Mouse (Mus musculus) stomach, embryonic 14.5 days (tissue): ENCODE results near the gene Ubap1l. TPM values are rescaled to one million over a fixed set of nuclear protein-coding genes. Genes with fewer than 3 reads are reported as not detected.

Experiments used
- ATAC-seq: fragments of 200-750 bp; cut with Nextera tagmentation; 2 replicates; pipeline ENCODE4 v1.8.0; 2017; ENCODE audit warnings: low read depth, moderate TSS enrichment; ENCODE audit not compliant: insufficient number of reproducible peaks, insufficient read depth, low FRiP score
- H3K27ac ChIP-seq: fragments of 300-500 bp; sonication (generic); 2 replicates; pipeline ENCODE4 v1.5.1; 2014; ENCODE audit warnings: mild to moderate bottlenecking, low read length, moderate library complexity, mixed read lengths
- H3K27me3 ChIP-seq: fragments of 300-500 bp; sonication (generic); 2 replicates; pipeline ENCODE4 v1.6.1; 2014; ENCODE audit warnings: low read length, control low read depth, mixed read lengths; ENCODE audit not compliant: control insufficient read depth, insufficient read depth
- H3K36me3 ChIP-seq: fragments of 300-500 bp; sonication (generic); 2 replicates; pipeline ENCODE4 v1.6.1; 2014; ENCODE audit warnings: mild to moderate bottlenecking, control low read depth, low read length, moderate library complexity, mixed read lengths; ENCODE audit not compliant: control insufficient read depth, insufficient read depth
- H3K4me1 ChIP-seq: fragments of 300-500 bp; sonication (generic); 2 replicates; pipeline ENCODE4 v1.6.1; 2014; ENCODE audit warnings: low read length, control low read depth, mixed read lengths; ENCODE audit not compliant: control insufficient read depth, insufficient read depth
- H3K4me2 ChIP-seq: fragments of 300-500 bp; sonication (generic); replicated peaks from 2 replicates; pipeline ENCODE4 v1.6.1; 2014; ENCODE audit warnings: low read depth, low read length, control low read depth
- H3K4me3 ChIP-seq: fragments of 300-500 bp; sonication (generic); 2 replicates; pipeline ENCODE4 v1.5.1; 2014; ENCODE audit warnings: low read depth, low read length, control low read depth
- H3K9ac ChIP-seq: fragments of 300-500 bp; sonication (generic); replicated peaks from 2 replicates; pipeline ENCODE4 v1.6.1; 2014; ENCODE audit warnings: low read depth, mild to moderate bottlenecking, control low read depth, low read length, moderate library complexity, mixed read lengths
- H3K9me3 ChIP-seq: fragments of 300-500 bp; sonication (generic); 2 replicates; pipeline ENCODE4 v1.6.1; 2016; ENCODE audit warnings: low read depth, low read length, control low read depth; ENCODE audit not compliant: control insufficient read depth
- WGBS: fragments of 180-500 bp; shearing (Covaris S2); extraction: QIAGEN DNeasy Blood & Tissue Kit; methylation state at CpG from one replicate; pipeline ENCODE4 v1.1.7; 2014; 5-methylcytosine and 5-hydroxymethylcytosine counted together
- polyA plus RNA-seq: library from polyadenylated mRNA; unstranded; fragments of >200 nt; fragmentation: Nextera tagmentation; extraction: Ambion mirVana; gene quantifications from 2 replicates; pipeline ENCODE4 v1.2.1, GENCODE M21; 2014

Gene Ubap1l
- polyA plus RNA-seq, 1 experiment from 2014 or later, result 0.77 TPM

DNA sequence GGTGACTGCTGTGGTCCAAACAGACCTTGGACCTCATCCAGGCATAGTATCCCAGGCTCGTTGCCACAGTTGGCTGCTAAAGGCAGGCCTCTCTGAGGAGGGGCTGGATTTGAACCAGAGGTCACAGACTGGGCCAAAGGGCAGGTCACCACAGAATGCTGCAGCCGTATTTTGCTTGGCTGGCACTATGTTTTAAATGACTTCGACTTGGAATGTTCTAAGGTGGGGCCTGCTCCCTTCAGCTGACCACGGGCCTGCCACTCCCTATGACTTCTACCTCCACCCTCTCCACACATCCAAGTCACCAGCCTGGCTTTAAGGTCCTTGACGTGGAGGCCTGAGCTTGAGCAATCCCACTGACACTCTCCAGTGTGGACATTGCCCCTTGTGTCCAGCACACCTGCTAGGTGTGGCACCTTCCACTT is 48.0 kb downstream of the Ubap1l start:
- Histone ChIP-seq H3K4me3 (no peak overlapping the region), H3K27ac (no peak overlapping the region), H3K9me3 (no peaks in the 10 kb centered on the region), H3K4me2 (no peak overlapping the region), H3K36me3 (no peaks in the 10 kb centered on the region), H3K27me3 (no peaks in the 10 kb centered on the region), H3K4me1 (0 out of 2 replicates have a peak, but pooled peaks cover 5% of the 10 kb centered on the region), H3K9ac (no peak overlapping the region)
- WGBS, result 67% methylated on average over 5 of the region's 5 CpGs
- ATAC-seq, result no peak

DNA sequence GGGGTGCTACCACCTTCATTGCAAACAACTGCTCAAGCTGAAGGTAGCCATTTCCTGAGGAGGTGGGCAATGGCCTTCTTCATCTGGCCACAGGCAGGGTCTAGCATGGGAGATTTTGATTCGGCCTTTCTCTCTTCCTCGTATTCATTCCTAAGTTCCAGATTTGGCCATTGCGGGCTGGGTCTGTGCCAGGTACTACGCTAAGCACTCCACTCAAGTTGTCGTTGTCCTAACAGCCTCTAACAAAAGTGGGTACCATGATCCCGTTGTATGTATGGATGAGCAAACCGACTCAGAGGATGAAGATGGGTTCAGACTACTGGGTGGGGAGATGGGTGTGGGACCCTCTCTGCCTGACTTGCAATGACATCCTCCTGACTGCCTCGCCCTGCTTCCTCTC is 49.5 kb downstream of the Ubap1l start:
- WGBS, result 90% methylated on average over 8 of the region's 8 CpGs
- no peak for ATAC-seq
- Histone ChIP-seq H3K9me3 (no peaks in the 10 kb centered on the region), H3K4me2 (no peak overlapping the region), H3K27me3 (no peaks in the 10 kb centered on the region), H3K27ac (no peak overlapping the region), H3K4me3 (no peak overlapping the region), H3K9ac (no peak overlapping the region), H3K36me3 (no peaks in the 10 kb centered on the region), H3K4me1 (no peaks in the 10 kb centered on the region)

DNA sequence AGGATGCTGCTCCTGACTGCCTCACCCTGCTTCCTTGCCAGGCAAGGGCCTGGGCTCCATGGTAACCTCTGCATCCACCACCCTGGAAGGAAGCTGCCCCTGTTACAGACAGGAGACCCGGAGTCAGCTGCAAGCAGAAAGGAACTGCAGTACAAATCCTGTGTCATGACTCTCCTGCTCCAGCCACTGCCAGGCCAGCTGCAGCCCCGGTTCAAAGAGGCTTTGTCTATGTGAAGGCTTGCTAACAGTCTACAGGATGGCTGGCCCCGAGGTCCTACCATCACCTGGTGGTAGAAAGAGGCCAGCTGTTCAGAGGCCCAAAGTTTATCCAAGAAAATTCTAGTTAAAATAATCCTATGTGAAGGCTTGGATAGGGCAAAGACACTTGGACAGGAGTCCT is 50.5 kb downstream of the Ubap1l start:
- H3K4me2 ChIP-seq, result no peak overlapping the region
- no peaks in the 10 kb centered on the region for H3K9me3 ChIP-seq
- no peak overlapping the region for H3K9ac ChIP-seq
- H3K27ac ChIP-seq, result no peak overlapping the region
- no peak for ATAC-seq
- WGBS, result 63% methylated on average over 3 of the region's 3 CpGs
- no peaks in the 10 kb centered on the region for H3K36me3 ChIP-seq
- no peaks in the 10 kb centered on the region for H3K4me1 ChIP-seq
- no peak overlapping the region for H3K4me3 ChIP-seq
- no peaks in the 10 kb centered on the region for H3K27me3 ChIP-seq

DNA sequence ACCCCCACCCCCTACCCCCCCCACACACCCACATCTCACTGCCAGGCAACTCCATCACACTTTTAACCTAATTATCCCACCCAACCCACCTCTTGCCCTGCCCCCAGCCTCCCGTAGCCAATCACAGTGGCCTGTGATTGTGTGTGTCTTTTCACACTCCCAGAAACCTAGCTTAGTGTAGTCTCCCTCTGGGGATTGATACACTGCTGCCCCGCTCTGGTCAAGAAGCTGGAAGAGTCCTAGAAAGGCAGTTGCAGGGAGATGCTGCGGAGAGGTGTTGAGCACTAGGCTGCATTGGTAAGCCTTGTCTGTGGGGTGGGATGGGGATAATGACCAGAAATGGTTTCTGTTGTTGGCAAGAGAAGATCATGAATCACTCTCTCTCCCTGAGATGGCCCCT is 56.9 kb downstream of the Ubap1l start:
- Histone ChIP-seq H3K27me3 (no peaks in the 10 kb centered on the region), H3K27ac (no peak overlapping the region), H3K4me3 (no peak overlapping the region), H3K4me1 (no peaks in the 10 kb centered on the region), H3K4me2 (no peak overlapping the region), H3K36me3 (no peaks in the 10 kb centered on the region), H3K9me3 (no peaks in the 10 kb centered on the region), H3K9ac (no peak overlapping the region)
- no peak for ATAC-seq
- WGBS, result 28% methylated on average over 3 of the region's 3 CpGs

DNA sequence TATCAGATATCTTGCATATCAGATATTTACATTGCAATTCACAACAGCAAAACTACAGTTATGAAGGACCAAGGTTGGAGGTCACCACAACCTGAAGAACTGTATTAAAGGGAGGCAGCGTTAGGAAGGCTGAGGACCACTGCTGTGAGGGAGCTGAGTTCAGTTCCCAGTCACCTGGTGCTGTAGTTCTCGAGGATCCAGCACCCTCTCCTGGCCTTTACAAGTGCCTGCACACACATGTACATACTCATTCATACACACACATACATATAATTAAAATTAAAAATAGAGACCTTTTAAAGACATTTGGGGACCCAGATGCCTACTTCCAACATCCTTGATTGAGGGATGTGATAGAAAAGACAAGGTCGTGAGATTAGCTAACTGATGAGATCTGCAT is 58.8 kb downstream of the Ubap1l start:
- Histone ChIP-seq H3K36me3 (no peaks in the 10 kb centered on the region), H3K4me1 (no peaks in the 10 kb centered on the region)

DNA sequence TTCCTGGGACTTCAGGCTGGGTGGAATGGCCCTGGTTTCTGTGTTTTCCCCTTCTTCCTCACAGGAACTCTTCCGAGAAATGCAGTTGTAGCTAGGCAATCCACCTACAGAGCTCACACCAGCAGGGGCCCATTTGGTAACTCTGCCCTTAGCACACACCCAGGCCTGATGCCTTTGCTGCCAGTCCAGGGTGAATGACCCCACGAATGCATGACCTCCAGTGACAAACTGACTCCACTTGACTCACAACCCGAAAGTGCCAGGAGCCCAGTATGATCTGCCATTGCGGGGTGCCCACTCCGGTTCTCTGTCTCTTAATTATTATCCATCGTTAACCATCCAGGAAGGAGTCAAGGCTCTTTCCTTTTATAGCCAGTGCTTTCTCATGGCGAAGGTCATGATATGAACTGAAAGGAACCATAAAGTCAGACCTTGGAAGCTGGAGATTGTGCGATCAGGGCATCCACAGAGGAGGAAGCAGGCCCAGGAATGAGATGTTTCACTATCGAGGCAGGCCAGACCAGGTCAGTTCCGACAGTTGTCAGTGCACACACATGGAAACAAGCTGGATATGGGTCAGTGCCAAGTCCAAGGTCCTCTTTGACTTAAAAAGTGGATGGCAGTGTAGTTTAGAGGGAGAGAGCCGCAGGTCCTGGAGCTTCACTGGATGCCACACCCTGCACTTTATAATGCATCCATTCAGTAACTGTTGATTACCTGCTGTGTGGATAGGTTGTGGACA is 62.1 kb downstream of the Ubap1l start, which contains the start of gene Slc51b:
Slc51b (minus strand) TSS at position 196 of the 742 bp plus-strand sequence.
- H3K4me1 ChIP-seq, result no peaks in the 10 kb centered on the region
- H3K4me3 ChIP-seq, result no peak within 1 kb of the TSS
- no peak within 1 kb of the TSS for H3K27ac ChIP-seq
- H3K9me3 ChIP-seq, result no peaks in the 10 kb centered on the region
- H3K27me3 ChIP-seq, result no peaks in the 10 kb centered on the region
- ATAC-seq, result no peak
- H3K4me2 ChIP-seq, result no peak within 1 kb of the TSS
- H3K36me3 ChIP-seq, result no peaks in the 10 kb centered on the region
- H3K9ac ChIP-seq, result no peak within 1 kb of the TSS
- WGBS, result 85% methylated on average over 11 of the region's 11 CpGs

More for the DNA sequence above, 58.8 kb downstream of the Ubap1l start:
- Histone ChIP-seq H3K4me3 (no peak overlapping the region), H3K9ac (no peak overlapping the region), H3K27me3 (no peaks in the 10 kb centered on the region), H3K4me2 (no peak overlapping the region), H3K9me3 (no peaks in the 10 kb centered on the region), H3K27ac (no peak overlapping the region)
- 72% methylated on average over 3 of the region's 3 CpGs for WGBS
- no peak for ATAC-seq

DNA sequence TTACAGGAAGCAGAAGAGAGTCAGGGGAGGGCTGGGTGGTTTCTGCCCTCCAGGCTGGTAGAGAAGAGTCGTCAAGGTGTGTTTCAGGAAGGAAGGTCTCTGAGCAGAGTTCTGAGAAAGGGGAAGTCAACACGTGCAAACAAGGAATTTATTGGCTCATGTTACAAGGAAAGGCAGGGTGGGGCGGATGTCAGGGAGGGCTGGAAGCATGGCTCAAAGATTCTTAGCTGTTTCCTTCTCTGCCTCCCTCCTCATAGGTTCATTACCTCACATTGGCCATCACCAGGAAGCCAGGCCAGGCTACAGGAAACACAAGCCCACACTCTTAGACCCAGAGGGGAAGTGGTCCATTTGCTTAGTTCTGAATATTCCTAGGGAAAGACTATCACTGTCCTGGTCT is 63.6 kb downstream of the Ubap1l start:
- H3K27me3 ChIP-seq, result no peaks in the 10 kb centered on the region
- H3K9ac ChIP-seq, result no peak overlapping the region
- H3K27ac ChIP-seq, result no peak overlapping the region
- H3K4me1 ChIP-seq, result no peaks in the 10 kb centered on the region
- no peaks in the 10 kb centered on the region for H3K9me3 ChIP-seq
- no peaks in the 10 kb centered on the region for H3K36me3 ChIP-seq
- no peak for ATAC-seq
- 36% methylated on average over 3 of the region's 3 CpGs for WGBS
- no peak overlapping the region for H3K4me3 ChIP-seq
- H3K4me2 ChIP-seq, result no peak overlapping the region

DNA sequence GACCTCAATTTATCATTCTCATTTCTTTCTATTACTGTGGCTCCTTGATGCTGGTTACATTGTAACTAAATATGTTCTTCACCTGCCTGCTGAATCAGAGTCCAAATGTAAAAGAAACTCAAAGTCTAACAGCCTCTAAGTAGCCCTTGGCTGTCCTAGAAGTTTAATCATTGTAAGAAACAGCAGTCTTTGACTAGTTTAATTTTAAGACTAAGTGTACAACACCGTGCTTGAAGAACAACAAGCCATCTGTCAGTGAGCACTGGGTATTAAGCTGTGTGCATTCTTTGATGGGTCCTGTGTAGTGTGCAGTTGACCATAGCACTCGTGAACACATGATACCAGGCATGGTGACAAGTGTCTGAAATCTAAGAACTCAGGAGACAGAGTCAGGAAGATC is 66.7 kb downstream of the Ubap1l start:
- WGBS, result 62% methylated on average over 2 of the region's 2 CpGs
- no peaks in the 10 kb centered on the region for H3K36me3 ChIP-seq
- no peaks in the 10 kb centered on the region for H3K27me3 ChIP-seq
- no peak overlapping the region for H3K4me2 ChIP-seq
- no peak overlapping the region for H3K27ac ChIP-seq
- no peak for ATAC-seq
- H3K9me3 ChIP-seq, result no peaks in the 10 kb centered on the region
- H3K9ac ChIP-seq, result no peak overlapping the region
- no peak overlapping the region for H3K4me3 ChIP-seq
- no peaks in the 10 kb centered on the region for H3K4me1 ChIP-seq

DNA sequence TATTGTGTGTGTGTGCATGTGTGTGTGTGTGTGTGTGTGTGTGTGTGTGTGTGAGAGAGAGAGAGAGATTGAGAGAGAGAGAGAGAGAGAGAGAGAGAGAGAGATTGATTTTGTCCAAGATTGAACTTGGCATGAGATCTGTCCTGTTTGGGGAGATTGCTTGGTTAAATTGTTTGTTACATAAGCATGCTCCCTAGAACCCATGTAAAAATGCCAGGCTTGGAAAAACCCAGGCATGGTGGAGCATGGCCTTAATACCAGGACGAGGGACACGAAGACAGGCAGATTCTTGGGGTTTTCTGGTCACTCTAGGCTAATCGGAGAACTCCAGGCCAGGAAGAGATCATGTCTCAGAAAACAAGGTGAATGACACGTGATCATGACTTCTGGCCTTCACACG is 67.2 kb downstream of the Ubap1l start:
- Histone ChIP-seq H3K36me3 (no peaks in the 10 kb centered on the region), H3K4me1 (no peaks in the 10 kb centered on the region), H3K27ac (no peak overlapping the region), H3K9me3 (no peaks in the 10 kb centered on the region), H3K9ac (no peak overlapping the region), H3K4me2 (no peak overlapping the region), H3K27me3 (no peaks in the 10 kb centered on the region), H3K4me3 (no peak overlapping the region)
- no peak for ATAC-seq
- 86% methylated on average over 5 of the region's 5 CpGs for WGBS
